ENCODE assay signal across 8 mouse cellular contexts in the genomic region with DNA sequence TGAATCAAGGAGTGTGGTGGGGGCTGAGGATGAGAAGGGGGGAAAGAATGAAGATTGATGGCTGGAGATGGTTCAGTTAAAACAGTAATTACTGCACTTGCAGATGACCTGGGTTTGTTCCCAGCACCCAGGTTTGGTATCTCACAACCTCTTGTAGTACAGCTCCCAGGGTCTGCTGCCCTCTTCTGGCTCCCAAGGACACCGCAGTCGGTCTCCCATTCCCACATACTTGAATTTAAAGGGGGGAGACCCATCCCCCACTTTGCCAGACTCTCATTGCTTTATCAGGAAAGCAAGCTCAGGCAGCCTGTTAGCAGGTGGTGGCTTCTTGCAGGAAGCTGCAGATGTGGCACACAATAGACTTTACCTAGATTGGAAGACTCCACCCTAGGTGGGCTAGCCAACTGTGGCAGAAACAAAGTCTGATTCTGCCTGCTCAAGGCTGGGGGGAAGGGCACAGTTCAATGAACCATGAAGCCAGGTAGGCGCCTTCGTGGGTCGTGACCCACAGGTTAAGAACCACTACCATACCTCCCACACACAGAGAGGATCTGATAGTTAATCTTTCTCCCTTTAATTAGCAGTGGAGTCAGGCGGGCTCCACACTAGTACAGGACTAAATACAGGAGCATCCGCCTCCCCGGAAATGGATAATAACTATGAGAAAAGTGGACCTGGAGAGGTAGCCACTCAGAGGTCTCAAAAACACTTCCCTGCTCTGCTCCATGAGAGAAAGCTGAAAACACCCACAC. TPM values are rescaled to one million over a fixed set of nuclear protein-coding genes. Genes with fewer than 3 reads are reported as not detected.
DNase-seq lines count a peak whose midpoint lies in the region; ATAC-seq and TF ChIP-seq lines count a peak whose summit lies in the region.

No protein-coding gene starts in this region.

- no peak overlapping the region for H3K27ac ChIP-seq in neural tube, embryonic 11.5 days (ENCODE audit: low read depth, low read length)
- H3K27ac ChIP-seq in intestine, postnatal 0 days (ENCODE audit: low read depth, low read length), result peak overlapping the region; percentile 76
- peak overlapping the region; percentile 64; the same call in 1 of the 2 replicates for H3K27ac ChIP-seq in limb, embryonic 15.5 days
- 0 out of 2 replicates have a peak overlapping the region, but pooled peaks have one; percentile 6 for H3K27ac ChIP-seq in midbrain, embryonic 13.5 days

- H3K36me3 ChIP-seq in neural tube, embryonic 11.5 days (ENCODE audit: control insufficient read depth, insufficient read depth, low read length), result peaks cover 2% of the 10 kb centered on the region; the same call in 1 of the 2 replicates
- peaks cover 12% of the 10 kb centered on the region for H3K36me3 ChIP-seq in intestine, postnatal 0 days (ENCODE audit: control insufficient read depth, insufficient read depth)
- H3K36me3 ChIP-seq in limb, embryonic 15.5 days, result peaks cover 21% of the 10 kb centered on the region
- peaks cover 24% of the 10 kb centered on the region for H3K36me3 ChIP-seq in midbrain, embryonic 13.5 days

- no peaks in the 10 kb centered on the region for H3K9me3 ChIP-seq in neural tube, embryonic 11.5 days (ENCODE audit: control insufficient read depth, low read length)
- H3K9me3 ChIP-seq in intestine, postnatal 0 days (ENCODE audit: control insufficient read depth), result no peaks in the 10 kb centered on the region
- no peaks in the 10 kb centered on the region for H3K9me3 ChIP-seq in limb, embryonic 15.5 days
- H3K9me3 ChIP-seq in midbrain, embryonic 13.5 days, result no peaks in the 10 kb centered on the region

- whole genome bisulfite sequencing in neural tube, embryonic 11.5 days, result 48% methylated on average over 8 of the region's 8 CpGs
- WGBS in intestine, postnatal 0 days, result 40% methylated on average over 8 of the region's 8 CpGs
- WGBS in limb, embryonic 15.5 days, result 46% methylated on average over 8 of the region's 8 CpGs
- WGBS in midbrain, embryonic 13.5 days, result 43% methylated on average over 8 of the region's 8 CpGs

- peaks cover 8% of the 10 kb centered on the region for H3K4me1 ChIP-seq in neural tube, embryonic 11.5 days (ENCODE audit: control insufficient read depth, insufficient read depth, low read length)
- no peaks in the 10 kb centered on the region for H3K4me1 ChIP-seq in intestine, postnatal 0 days (replicated peaks; ENCODE audit: control insufficient read depth, insufficient read depth, low read length)
- peaks cover 19% of the 10 kb centered on the region for H3K4me1 ChIP-seq in limb, embryonic 15.5 days
- peaks cover 33% of the 10 kb centered on the region for H3K4me1 ChIP-seq in midbrain, embryonic 13.5 days (replicated peaks)

- peak; percentile 52 for DNase-seq in neural tube, embryonic 11.5 days (ENCODE audit: low spot score)
- no peak for DNase-seq in neural tube, embryonic 10.5 days (ENCODE audit: extremely low spot score, low spot score)
- peak; percentile 59 to 60 for DNase-seq in cerebellum, postnatal 36 days
- DNase-seq in gastrocnemius, postnatal 25 days, result peak; percentile 31
- DNase-seq in thymus, postnatal 10 days (ENCODE audit: low spot score in 2 of 2), result peak; percentile 45 to 57

- no peaks in the 10 kb centered on the region for H3K27me3 ChIP-seq in neural tube, embryonic 11.5 days (ENCODE audit: control insufficient read depth, insufficient read depth, low read length)
- H3K27me3 ChIP-seq in intestine, postnatal 0 days (replicated peaks; ENCODE audit: control insufficient read depth, insufficient read depth, low read length), result no peaks in the 10 kb centered on the region
- no peaks in the 10 kb centered on the region for H3K27me3 ChIP-seq in limb, embryonic 15.5 days
- H3K27me3 ChIP-seq in midbrain, embryonic 13.5 days, result no peaks in the 10 kb centered on the region

- H3K4me2 ChIP-seq in neural tube, embryonic 11.5 days (ENCODE audit: low read depth), result peak overlapping the region; percentile 43
- H3K4me2 ChIP-seq in intestine, postnatal 0 days (replicated peaks; ENCODE audit: low read depth), result peak overlapping the region; percentile 80
- H3K4me2 ChIP-seq in limb, embryonic 15.5 days, result peak overlapping the region; percentile 67
- H3K4me2 ChIP-seq in midbrain, embryonic 13.5 days (replicated peaks), result peak overlapping the region; percentile 83

- H3K4me3 ChIP-seq in neural tube, embryonic 11.5 days (ENCODE audit: low read depth, low read length), result peak overlapping the region; percentile 90
- H3K4me3 ChIP-seq in intestine, postnatal 0 days (ENCODE audit: low read depth, low read length), result peak overlapping the region; percentile 76
- peak overlapping the region; percentile 89 for H3K4me3 ChIP-seq in limb, embryonic 15.5 days
- H3K4me3 ChIP-seq in midbrain, embryonic 13.5 days (replicated peaks), result peak overlapping the region; percentile 98

- no peak overlapping the region for H3K9ac ChIP-seq in neural tube, embryonic 11.5 days (ENCODE audit: low read length)
- H3K9ac ChIP-seq in intestine, postnatal 0 days (ENCODE audit: low read depth, low read length), result no peak overlapping the region
- no peak overlapping the region for H3K9ac ChIP-seq in limb, embryonic 15.5 days
- H3K9ac ChIP-seq in midbrain, embryonic 13.5 days (replicated peaks), result no peak overlapping the region

- TF ChIP-seq CTCF in intestine, postnatal 0 days (IDR thresholded peaks at IDR 0.05; ENCODE audit: low read depth), result peak; percentile 75

- ATAC-seq in neural tube, embryonic 11.5 days (ENCODE audit: insufficient read depth, low FRiP score, low TSS enrichment), result peak; percentile 69
- ATAC-seq in intestine, postnatal 0 days, result peak; percentile 41
- ATAC-seq in limb, embryonic 15.5 days (ENCODE audit: insufficient number of reproducible peaks, low FRiP score, low TSS enrichment, low read depth), result peak; percentile 18; the same call in 1 of the 2 replicates
- ATAC-seq in midbrain, embryonic 13.5 days, result peak; percentile 55

RNA-seq across cellular contexts. Expression of a gene that starts 0.5 kb away (rescaled TPM):
- 254 and 284 TPM in 2 replicates for polyA plus RNA-seq in neural tube, embryonic 11.5 days (2014; fragmentation: Nextera tagmentation; extraction: Ambion mirVana)
- 100 to 1,000 TPM; 145 to 160 TPM for total RNA-seq in gastrocnemius, postnatal 25 days (2021)
- polyA plus RNA-seq in intestine, postnatal 0 days (2015; fragmentation: Nextera tagmentation; extraction: Ambion mirVana), result 99.5 and 99.6 TPM in 2 replicates
- polyA plus RNA-seq in limb, embryonic 15.5 days (2015; fragmentation: Nextera tagmentation; extraction: Ambion mirVana), result 128 and 133 TPM in 2 replicates
- polyA plus RNA-seq in midbrain, embryonic 13.5 days (2015; fragmentation: Nextera tagmentation; extraction: Ambion mirVana), result 269 and 271 TPM in 2 replicates

RNA-seq across cellular contexts. Expression of a gene that starts 9.0 kb away (rescaled TPM):
- polyA plus RNA-seq in neural tube, embryonic 11.5 days (2014; fragmentation: Nextera tagmentation; extraction: Ambion mirVana), result 28.6 and 34.5 TPM in 2 replicates
- total RNA-seq in gastrocnemius, postnatal 25 days (2021), result 1 to 10 TPM; 2.3 to 3.2 TPM
- polyA plus RNA-seq in intestine, postnatal 0 days (2015; fragmentation: Nextera tagmentation; extraction: Ambion mirVana), result 9.3 and 11.3 TPM in 2 replicates
- polyA plus RNA-seq in limb, embryonic 15.5 days (2015; fragmentation: Nextera tagmentation; extraction: Ambion mirVana), result 24.5 and 27.0 TPM in 2 replicates
- polyA plus RNA-seq in midbrain, embryonic 13.5 days (2015; fragmentation: Nextera tagmentation; extraction: Ambion mirVana), result 76.0 and 84.9 TPM in 2 replicates

RNA-seq across cellular contexts. Expression of a gene that starts 24.1 kb away (rescaled TPM):
- polyA plus RNA-seq in neural tube, embryonic 11.5 days (2014; fragmentation: Nextera tagmentation; extraction: Ambion mirVana), result 66.6 and 71.7 TPM in 2 replicates
- total RNA-seq in gastrocnemius, postnatal 25 days (2021), result 10 to 100 TPM; 16.5 to 17.4 TPM
- polyA plus RNA-seq in intestine, postnatal 0 days (2015; fragmentation: Nextera tagmentation; extraction: Ambion mirVana), result 25.3 and 25.7 TPM in 2 replicates
- polyA plus RNA-seq in limb, embryonic 15.5 days (2015; fragmentation: Nextera tagmentation; extraction: Ambion mirVana), result 91.5 and 102 TPM in 2 replicates
- polyA plus RNA-seq in midbrain, embryonic 13.5 days (2015; fragmentation: Nextera tagmentation; extraction: Ambion mirVana), result 51.2 and 53.2 TPM in 2 replicates

RNA-seq across cellular contexts. Expression of a gene that starts 24.2 kb away (rescaled TPM):
- 147 and 160 TPM in 2 replicates for polyA plus RNA-seq in neural tube, embryonic 11.5 days (2014; fragmentation: Nextera tagmentation; extraction: Ambion mirVana)
- total RNA-seq in gastrocnemius, postnatal 25 days (2021), result 100 to 1,000 TPM; 144 to 150 TPM
- polyA plus RNA-seq in intestine, postnatal 0 days (2015; fragmentation: Nextera tagmentation; extraction: Ambion mirVana), result 289 and 298 TPM in 2 replicates
- 148 and 153 TPM in 2 replicates for polyA plus RNA-seq in limb, embryonic 15.5 days (2015; fragmentation: Nextera tagmentation; extraction: Ambion mirVana)
- polyA plus RNA-seq in midbrain, embryonic 13.5 days (2015; fragmentation: Nextera tagmentation; extraction: Ambion mirVana), result 212 and 224 TPM in 2 replicates

RNA-seq across cellular contexts. Expression of a gene that starts 45.4 kb away (rescaled TPM):
- polyA plus RNA-seq in neural tube, embryonic 11.5 days (2014; fragmentation: Nextera tagmentation; extraction: Ambion mirVana), result 30.9 and 34.1 TPM in 2 replicates
- 100 to 1,000 TPM; 117 to 135 TPM for total RNA-seq in gastrocnemius, postnatal 25 days (2021)
- polyA plus RNA-seq in intestine, postnatal 0 days (2015; fragmentation: Nextera tagmentation; extraction: Ambion mirVana), result 154 and 158 TPM in 2 replicates
- 87.6 and 96.9 TPM in 2 replicates for polyA plus RNA-seq in limb, embryonic 15.5 days (2015; fragmentation: Nextera tagmentation; extraction: Ambion mirVana)
- 84.2 and 91.1 TPM in 2 replicates for polyA plus RNA-seq in midbrain, embryonic 13.5 days (2015; fragmentation: Nextera tagmentation; extraction: Ambion mirVana)

Comparison
In these comparisons a context has a peak if more than half of its experiments do, and no peak if none do; other contexts are left out.
1. ATAC-seq: peak in every context shown above with its lines; median percentile 69 in neural tube, embryonic 11.5 days; 55 in midbrain, embryonic 13.5 days; 41 in intestine, postnatal 0 days; 18 in limb, embryonic 15.5 days.